Mouse (Mus musculus): ENCODE results near the gene Ubqln2. TPM values are rescaled to one million over a fixed set of nuclear protein-coding genes. Genes with fewer than 3 reads are reported as not detected.
A peak's percentile ranks its signal among the peaks of the same experiment; 100 is the strongest.

Ubqln2 gene
- polyA plus RNA-seq (2015; fragmentation: Nextera tagmentation; extraction: Ambion mirVana) = 22.0 and 22.7 TPM in 2 replicates

DNA sequence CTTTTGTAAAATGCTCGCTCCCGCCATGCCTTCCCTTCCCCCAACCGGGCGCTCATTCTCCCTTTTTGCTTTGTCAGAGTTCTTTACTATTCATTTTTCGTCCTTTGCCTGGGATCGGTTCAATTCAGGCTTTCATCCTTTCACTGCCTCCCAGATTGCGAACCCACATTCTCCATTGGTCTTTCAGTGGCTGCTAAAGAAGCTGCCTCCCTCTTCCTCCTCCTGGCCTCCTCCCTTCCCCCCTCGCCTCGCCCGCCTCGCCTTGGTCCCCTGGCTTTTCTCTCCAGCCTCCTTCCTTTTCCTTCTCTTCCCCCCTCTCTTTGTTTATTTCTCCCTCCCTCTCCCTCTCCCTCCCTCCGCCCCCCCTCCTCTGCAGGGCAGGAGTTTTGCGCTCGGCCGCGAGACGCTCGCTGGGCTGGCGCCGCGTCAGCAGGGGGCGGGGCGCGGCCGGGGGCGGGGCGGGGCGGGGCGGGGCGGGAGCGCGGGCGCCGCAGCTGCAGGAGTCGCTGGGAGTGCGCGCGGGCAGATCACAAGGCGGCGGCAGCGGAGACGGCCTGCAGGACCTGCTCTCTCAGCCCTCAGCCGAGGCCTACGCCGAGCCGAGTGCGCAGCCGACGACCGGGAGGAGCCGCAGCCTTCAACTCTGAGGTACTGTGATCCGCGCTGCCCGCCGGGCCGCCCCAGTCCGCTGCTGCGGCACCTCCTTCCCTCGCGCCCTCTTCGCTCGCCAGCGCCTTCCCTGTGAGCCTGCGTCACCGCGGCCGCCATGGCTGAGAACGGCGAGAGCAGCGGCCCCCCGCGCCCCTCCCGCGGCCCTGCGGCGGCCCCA is at the start of gene Ubqln2:
TSS of gene Ubqln2 (plus strand) at position 540 of the 829 bp plus-strand sequence.
- Histone ChIP-seq H3K36me3 (no peaks in the 10 kb centered on the region), H3K9me3 (replicated peaks) (no peaks in the 10 kb centered on the region), H3K4me1 (no peaks in the 10 kb centered on the region), H3K27ac (peak within 1 kb of the TSS; percentile 96), H3K4me3 (replicated peaks) (peak within 1 kb of the TSS; percentile 63), H3K4me2 (peak within 1 kb of the TSS; percentile 70), H3K9ac (peak within 1 kb of the TSS; percentile 70), H3K27me3 (no peaks in the 10 kb centered on the region)
- ATAC-seq (replicated peaks; ENCODE audit: low FRiP score) = peak; percentile 93
- 8% methylated on average over 33 of the region's 76 CpGs for WGBS

DNA sequence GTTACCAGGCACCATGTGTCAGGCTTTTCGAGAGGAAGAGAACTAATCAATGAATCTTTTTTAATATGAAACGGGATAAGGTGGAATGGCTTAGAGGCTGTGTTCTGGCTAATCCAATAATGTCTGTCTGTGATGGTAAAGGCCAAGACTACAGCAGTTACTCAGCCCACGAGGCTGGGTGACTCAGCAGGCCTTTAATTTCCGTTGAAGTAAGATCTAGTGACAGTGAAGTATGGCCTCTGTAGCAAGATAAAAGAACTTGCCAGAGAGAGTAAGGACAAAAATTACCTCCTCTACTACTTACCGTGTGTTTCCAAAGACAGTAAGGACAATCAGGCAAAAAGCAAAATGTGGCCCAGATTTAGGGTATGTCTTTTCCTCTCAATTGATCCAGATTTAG is 46.1 kb upstream of the Ubqln2 start:
- Histone ChIP-seq H3K4me2 (no peak overlapping the region), H3K36me3 (no peaks in the 10 kb centered on the region), H3K27me3 (no peaks in the 10 kb centered on the region), H3K4me1 (no peaks in the 10 kb centered on the region), H3K9ac (no peak overlapping the region), H3K9me3 (replicated peaks) (no peaks in the 10 kb centered on the region), H3K4me3 (replicated peaks) (no peak overlapping the region), H3K27ac (no peak overlapping the region)
- no peak for ATAC-seq (replicated peaks; ENCODE audit: low FRiP score)
- 62% methylated on average over 5 of the region's 5 CpGs for WGBS

DNA sequence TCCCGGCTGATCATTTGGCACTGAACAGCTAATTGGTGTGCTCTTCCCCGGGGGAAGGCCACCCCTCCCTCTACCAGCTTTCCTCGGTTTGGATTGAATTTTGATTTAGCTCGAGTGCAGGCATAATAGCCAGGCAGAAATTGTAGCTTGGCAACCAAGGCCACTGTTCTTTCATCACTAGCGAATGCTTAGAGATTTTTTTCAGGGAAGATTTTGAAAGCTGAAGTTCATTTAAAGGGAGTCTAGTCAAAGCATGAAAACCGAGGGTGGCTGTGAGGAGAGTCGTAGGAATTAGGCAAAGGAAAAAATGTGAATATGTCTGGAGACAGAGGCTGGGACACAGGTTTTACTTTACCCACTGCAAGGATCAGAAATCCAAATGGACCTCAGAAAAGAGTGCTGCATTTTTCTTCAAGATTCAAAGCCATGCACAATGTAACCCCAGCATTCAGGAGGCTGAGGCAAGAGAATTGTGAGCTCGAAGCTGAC is 21.2 kb upstream of the Ubqln2 start:
- Histone ChIP-seq H3K9ac (no peak overlapping the region), H3K9me3 (replicated peaks) (no peaks in the 10 kb centered on the region), H3K4me2 (no peak overlapping the region), H3K27ac (no peak overlapping the region), H3K4me3 (replicated peaks) (no peak overlapping the region), H3K27me3 (no peaks in the 10 kb centered on the region), H3K36me3 (no peaks in the 10 kb centered on the region), H3K4me1 (no peaks in the 10 kb centered on the region)
- no peak for ATAC-seq (replicated peaks; ENCODE audit: low FRiP score)
- WGBS = 68% methylated on average over 8 of the region's 8 CpGs

DNA sequence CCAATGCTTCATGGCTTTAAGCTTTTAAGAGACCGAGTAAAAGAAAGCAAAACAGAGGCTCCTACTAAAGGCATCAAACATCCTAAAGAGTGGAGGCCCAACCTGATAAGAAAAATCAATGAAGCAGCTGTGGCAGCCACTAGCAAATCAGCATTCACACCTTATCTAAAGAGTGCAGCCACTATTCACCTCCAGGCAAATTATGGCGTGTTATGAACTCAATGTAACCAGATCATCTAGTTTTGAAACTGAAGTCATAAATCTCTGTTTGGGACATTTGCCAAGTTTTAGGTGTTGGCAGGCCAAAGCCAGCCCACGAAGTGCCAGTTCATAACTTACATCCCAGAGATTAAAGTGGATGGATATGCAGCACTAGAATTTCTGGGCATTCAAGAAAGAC is 5.7 kb upstream of the Ubqln2 start:
- no peak overlapping the region for H3K4me2 ChIP-seq
- no peak overlapping the region for H3K9ac ChIP-seq
- no peak overlapping the region for H3K27ac ChIP-seq
- H3K27me3 ChIP-seq = no peaks in the 10 kb centered on the region
- H3K4me1 ChIP-seq = no peaks in the 10 kb centered on the region
- no peaks in the 10 kb centered on the region for H3K9me3 ChIP-seq (replicated peaks)
- no peak for ATAC-seq (replicated peaks; ENCODE audit: low FRiP score)
- no peak overlapping the region for H3K4me3 ChIP-seq (replicated peaks)
- H3K36me3 ChIP-seq = no peaks in the 10 kb centered on the region
- 55% methylated on average over 3 of the region's 3 CpGs for WGBS

DNA sequence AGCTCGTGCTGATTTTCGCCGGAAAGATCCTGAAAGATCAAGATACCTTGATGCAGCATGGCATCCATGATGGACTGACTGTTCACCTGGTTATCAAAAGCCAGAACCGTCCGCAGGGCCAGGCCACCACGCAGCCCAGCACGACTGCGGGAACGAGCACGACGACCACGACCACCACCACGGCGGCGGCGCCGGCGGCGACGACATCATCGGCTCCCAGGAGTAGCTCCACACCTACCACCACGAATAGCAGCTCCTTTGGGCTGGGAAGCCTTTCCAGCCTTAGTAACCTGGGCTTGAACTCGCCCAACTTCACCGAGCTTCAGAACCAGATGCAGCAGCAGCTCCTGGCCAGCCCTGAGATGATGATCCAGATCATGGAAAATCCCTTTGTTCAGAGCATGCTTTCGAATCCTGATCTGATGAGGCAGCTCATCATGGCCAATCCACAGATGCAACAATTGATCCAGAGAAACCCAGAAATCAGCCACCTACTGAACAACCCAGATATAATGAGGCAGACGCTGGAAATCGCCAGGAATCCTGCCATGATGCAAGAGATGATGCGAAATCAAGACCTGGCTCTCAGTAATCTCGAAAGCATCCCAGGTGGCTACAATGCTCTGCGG is 752 bp downstream of the Ubqln2 start:
- peak; percentile 27 for ATAC-seq (replicated peaks; ENCODE audit: low FRiP score)
- Histone ChIP-seq H3K27me3 (no peaks in the 10 kb centered on the region), H3K4me3 (replicated peaks) (peak overlapping the region; percentile 63), H3K4me1 (no peaks in the 10 kb centered on the region), H3K27ac (peak overlapping the region; percentile 96), H3K9ac (peak overlapping the region; percentile 70), H3K9me3 (replicated peaks) (no peaks in the 10 kb centered on the region), H3K4me2 (peak overlapping the region; percentile 70), H3K36me3 (no peaks in the 10 kb centered on the region)
- 21% methylated on average over 30 of the region's 30 CpGs for WGBS

DNA sequence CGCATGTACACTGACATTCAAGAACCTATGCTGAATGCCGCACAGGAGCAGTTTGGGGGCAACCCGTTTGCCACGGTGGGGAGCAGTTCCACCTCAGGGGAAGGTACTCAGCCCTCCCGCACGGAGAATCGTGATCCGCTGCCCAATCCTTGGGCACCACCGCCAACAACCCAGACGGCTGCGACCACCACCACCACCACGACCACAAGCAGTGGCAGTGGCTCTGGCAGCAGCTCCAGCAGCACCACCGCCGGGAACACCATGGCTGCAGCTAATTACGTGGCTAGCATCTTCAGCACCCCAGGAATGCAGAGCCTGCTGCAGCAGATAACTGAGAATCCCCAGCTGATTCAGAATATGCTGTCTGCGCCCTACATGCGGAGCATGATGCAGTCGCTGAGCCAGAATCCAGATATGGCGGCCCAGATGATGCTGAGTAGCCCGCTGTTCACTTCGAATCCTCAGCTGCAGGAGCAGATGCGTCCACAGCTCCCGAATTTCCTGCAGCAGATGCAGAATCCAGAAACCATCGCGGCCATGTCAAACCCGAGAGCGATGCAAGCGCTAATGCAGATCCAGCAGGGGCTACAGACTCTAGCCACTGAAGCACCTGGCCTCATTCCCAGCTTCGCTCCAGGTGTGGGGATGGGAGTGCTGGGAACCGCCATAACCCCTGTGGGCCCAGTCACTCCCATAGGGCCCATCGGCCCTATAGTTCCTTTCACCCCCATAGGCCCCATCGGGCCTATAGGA is 1.4 kb downstream of the Ubqln2 start:
- H3K27me3 ChIP-seq = no peaks in the 10 kb centered on the region
- H3K4me1 ChIP-seq = no peaks in the 10 kb centered on the region
- H3K27ac ChIP-seq = 0 out of 2 replicates have a peak overlapping the region, but pooled peaks have one; percentile 96
- H3K36me3 ChIP-seq = no peaks in the 10 kb centered on the region
- H3K4me2 ChIP-seq = peak overlapping the region; percentile 70
- ATAC-seq (replicated peaks; ENCODE audit: low FRiP score) = no peak
- no peaks in the 10 kb centered on the region for H3K9me3 ChIP-seq (replicated peaks)
- H3K4me3 ChIP-seq (replicated peaks) = peak overlapping the region; percentile 63
- WGBS = 26% methylated on average over 32 of the region's 32 CpGs
- peak overlapping the region; percentile 70 for H3K9ac ChIP-seq

DNA sequence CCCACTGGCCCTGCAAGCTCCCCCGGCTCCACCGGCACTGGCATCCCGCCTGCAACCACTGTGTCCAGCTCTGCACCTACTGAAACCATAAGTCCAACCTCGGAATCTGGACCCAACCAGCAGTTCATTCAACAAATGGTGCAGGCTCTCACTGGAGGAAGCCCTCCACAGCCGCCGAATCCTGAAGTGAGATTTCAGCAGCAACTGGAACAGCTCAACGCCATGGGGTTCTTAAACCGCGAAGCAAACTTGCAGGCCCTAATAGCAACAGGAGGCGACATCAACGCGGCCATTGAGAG is 2.0 kb downstream of the Ubqln2 start:
- peak overlapping the region; percentile 70 for H3K9ac ChIP-seq
- 38% methylated on average over 12 of the region's 12 CpGs for WGBS
- H3K36me3 ChIP-seq = no peaks in the 10 kb centered on the region
- no peaks in the 10 kb centered on the region for H3K27me3 ChIP-seq
- H3K9me3 ChIP-seq (replicated peaks) = no peaks in the 10 kb centered on the region
- ATAC-seq (replicated peaks; ENCODE audit: low FRiP score) = no peak
- no peak overlapping the region for H3K27ac ChIP-seq
- H3K4me2 ChIP-seq = peak overlapping the region; percentile 70
- peak overlapping the region; percentile 63 for H3K4me3 ChIP-seq (replicated peaks)
- no peaks in the 10 kb centered on the region for H3K4me1 ChIP-seq

DNA sequence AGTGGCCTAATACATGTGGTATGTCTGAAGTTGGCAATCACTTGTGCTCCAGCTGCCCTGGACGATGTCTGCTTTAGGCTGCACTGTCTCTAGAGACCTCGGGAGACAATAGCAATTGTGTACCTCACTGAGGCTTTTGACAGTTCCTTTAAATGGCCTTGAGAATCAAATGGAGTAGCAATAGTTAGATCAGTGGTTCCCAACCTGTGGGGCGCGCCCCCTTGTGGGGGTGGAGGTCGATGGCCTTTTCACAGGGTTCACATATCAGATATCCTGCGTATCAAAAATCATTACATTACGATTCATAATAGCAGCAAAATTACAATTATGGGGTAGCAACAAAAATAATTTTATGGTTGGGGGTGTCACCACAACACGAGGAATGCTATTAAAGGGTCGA is 7.9 kb downstream of the Ubqln2 start:
- Histone ChIP-seq H3K9me3 (replicated peaks) (no peaks in the 10 kb centered on the region), H3K36me3 (no peaks in the 10 kb centered on the region), H3K4me3 (replicated peaks) (no peak overlapping the region), H3K9ac (no peak overlapping the region), H3K27ac (no peak overlapping the region), H3K4me2 (no peak overlapping the region), H3K27me3 (0 out of 2 replicates have a peak, but pooled peaks cover 2% of the 10 kb centered on the region), H3K4me1 (no peaks in the 10 kb centered on the region)
- no peak for ATAC-seq (replicated peaks; ENCODE audit: low FRiP score)
- WGBS = 56% methylated on average over 9 of the region's 9 CpGs

DNA sequence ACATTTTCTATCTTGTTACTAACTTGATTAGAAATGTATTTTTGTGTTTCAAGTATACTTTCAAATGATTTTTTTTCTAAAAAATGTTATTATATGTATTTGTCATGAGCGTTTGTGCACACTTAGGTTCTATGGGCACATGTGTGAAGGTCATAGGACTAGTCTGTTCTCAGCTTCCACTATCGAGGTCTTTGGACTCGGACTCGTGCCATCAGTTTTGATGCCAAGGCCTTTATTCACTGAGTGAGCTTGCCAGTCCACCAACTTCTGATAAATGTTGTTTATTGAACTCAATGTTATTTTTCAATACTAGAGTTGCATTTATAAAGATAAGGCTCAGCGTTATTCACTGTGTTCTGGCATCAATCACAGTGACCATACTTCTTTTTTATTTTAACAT is 17.5 kb downstream of the Ubqln2 start:
- no peaks in the 10 kb centered on the region for H3K9me3 ChIP-seq (replicated peaks)
- WGBS = 82% methylated on average over 5 of the region's 5 CpGs
- no peak for ATAC-seq (replicated peaks; ENCODE audit: low FRiP score)
- no peak overlapping the region for H3K4me3 ChIP-seq (replicated peaks)
- no peak overlapping the region for H3K4me2 ChIP-seq
- H3K36me3 ChIP-seq = no peaks in the 10 kb centered on the region
- H3K27me3 ChIP-seq = no peaks in the 10 kb centered on the region
- no peak overlapping the region for H3K9ac ChIP-seq
- no peaks in the 10 kb centered on the region for H3K4me1 ChIP-seq
- no peak overlapping the region for H3K27ac ChIP-seq

DNA sequence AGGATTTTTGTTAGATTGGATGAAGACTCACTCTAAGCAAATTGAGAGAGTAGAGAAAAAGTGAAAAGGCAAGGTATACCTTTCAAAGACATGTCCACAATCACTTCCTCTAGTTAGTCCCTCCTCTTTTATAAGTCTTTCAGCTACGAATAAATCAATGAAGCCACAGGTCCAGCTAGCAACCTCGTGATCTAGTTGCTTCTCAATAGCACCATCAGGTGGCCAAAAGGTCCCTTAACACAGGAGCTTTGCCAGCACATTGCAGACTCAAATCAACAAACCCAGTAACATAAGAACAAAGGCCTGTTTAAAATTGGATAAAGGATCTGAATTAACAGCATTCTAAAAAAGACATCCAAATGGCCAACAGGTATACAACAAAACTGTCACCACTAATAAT is 30.4 kb downstream of the Ubqln2 start:
- H3K4me1 ChIP-seq = no peaks in the 10 kb centered on the region
- no peak overlapping the region for H3K4me3 ChIP-seq (replicated peaks)
- no peak overlapping the region for H3K9ac ChIP-seq
- no peaks in the 10 kb centered on the region for H3K9me3 ChIP-seq (replicated peaks)
- H3K27ac ChIP-seq = no peak overlapping the region
- H3K27me3 ChIP-seq = no peaks in the 10 kb centered on the region
- H3K36me3 ChIP-seq = no peaks in the 10 kb centered on the region
- H3K4me2 ChIP-seq = no peak overlapping the region
- 25% methylated on average over 2 of the region's 2 CpGs for WGBS
- ATAC-seq (replicated peaks; ENCODE audit: low FRiP score) = no peak

All from kidney, embryonic 15.5 days (tissue).